Mouse (Mus musculus): ENCODE measurements around the gene Agk. TPM values are rescaled to one million over a fixed set of nuclear protein-coding genes. Genes with fewer than 3 reads are reported as not detected.

The Agk gene
- 11.4 and 12.0 TPM in 2 replicates for polyA plus RNA-seq (2015; fragmentation: Nextera tagmentation; extraction: Ambion mirVana)

GRCm38 (mm10) chr6:40324897-40325841 lies at the start of gene Agk:
Gene Agk (plus strand): TSS chr6:40325172.
- WGBS (ENCODE audit: insufficient replicate concordance), result 2% methylated on average over 52 of the region's 52 CpGs
- H3K27ac ChIP-seq (replicated peaks), result peak within 1 kb of the TSS; percentile 77

GRCm38 (mm10) chr6:40300707-40301106 lies 24.3 kb upstream of the Agk start:
- 40% methylated on average over 5 of the region's 5 CpGs for WGBS (ENCODE audit: insufficient replicate concordance)
- H3K27me3 ChIP-seq, result no peaks in the 10 kb centered on the region

More at GRCm38 (mm10) chr6:40324897-40325841, at the start of gene Agk:
- H3K4me2 ChIP-seq, result peak within 1 kb of the TSS; percentile 71
- no peaks in the 10 kb centered on the region for H3K27me3 ChIP-seq
- peak within 1 kb of the TSS; percentile 66 for H3K9ac ChIP-seq
- peak; percentile 83 for ATAC-seq (ENCODE audit: insufficient read depth)
- H3K36me3 ChIP-seq (replicated peaks), result no peaks in the 10 kb centered on the region
- H3K9me3 ChIP-seq (replicated peaks), result no peaks in the 10 kb centered on the region
- H3K4me3 ChIP-seq (replicated peaks), result peak within 1 kb of the TSS; percentile 72
- H3K4me1 ChIP-seq (replicated peaks), result peaks cover 12% of the 10 kb centered on the region

DNA sequence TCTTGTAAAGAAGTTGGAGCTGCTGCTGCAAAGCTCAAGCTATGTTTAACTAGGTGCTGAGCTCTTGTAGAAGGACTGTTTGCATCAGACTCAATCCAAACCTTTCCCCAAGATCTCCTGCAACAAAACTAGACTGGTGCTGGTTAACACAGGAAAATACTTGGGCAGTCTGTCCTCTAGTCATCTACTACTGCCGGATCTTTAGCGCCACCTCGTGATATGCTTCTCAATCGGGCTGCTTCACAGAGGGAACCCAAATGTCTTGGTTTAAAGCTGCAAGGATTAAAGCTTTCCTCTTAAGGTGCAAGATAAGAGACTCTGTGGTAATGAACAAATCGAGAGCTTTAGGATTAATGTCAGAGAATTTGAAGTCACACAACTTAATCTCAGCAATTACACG lies 21.6 kb upstream of the Agk start:
- Histone ChIP-seq H3K4me1 (replicated peaks) (no peaks in the 10 kb centered on the region), H3K4me3 (replicated peaks) (no peak overlapping the region), H3K27ac (replicated peaks) (no peak overlapping the region), H3K4me2 (no peak overlapping the region), H3K27me3 (no peaks in the 10 kb centered on the region), H3K9me3 (replicated peaks) (no peaks in the 10 kb centered on the region), H3K9ac (no peak overlapping the region), H3K36me3 (replicated peaks) (no peaks in the 10 kb centered on the region)
- 17% methylated on average over 6 of the region's 6 CpGs for WGBS (ENCODE audit: insufficient replicate concordance)
- no peak for ATAC-seq (ENCODE audit: insufficient read depth)

More at GRCm38 (mm10) chr6:40300707-40301106, 24.3 kb upstream of the Agk start:
- H3K4me2 ChIP-seq, result no peak overlapping the region
- H3K27ac ChIP-seq (replicated peaks), result no peak overlapping the region
- no peak overlapping the region for H3K4me3 ChIP-seq (replicated peaks)
- no peaks in the 10 kb centered on the region for H3K4me1 ChIP-seq (replicated peaks)
- H3K9ac ChIP-seq, result no peak overlapping the region
- no peaks in the 10 kb centered on the region for H3K36me3 ChIP-seq (replicated peaks)
- no peaks in the 10 kb centered on the region for H3K9me3 ChIP-seq (replicated peaks)
- ATAC-seq (ENCODE audit: insufficient read depth), result no peak

DNA sequence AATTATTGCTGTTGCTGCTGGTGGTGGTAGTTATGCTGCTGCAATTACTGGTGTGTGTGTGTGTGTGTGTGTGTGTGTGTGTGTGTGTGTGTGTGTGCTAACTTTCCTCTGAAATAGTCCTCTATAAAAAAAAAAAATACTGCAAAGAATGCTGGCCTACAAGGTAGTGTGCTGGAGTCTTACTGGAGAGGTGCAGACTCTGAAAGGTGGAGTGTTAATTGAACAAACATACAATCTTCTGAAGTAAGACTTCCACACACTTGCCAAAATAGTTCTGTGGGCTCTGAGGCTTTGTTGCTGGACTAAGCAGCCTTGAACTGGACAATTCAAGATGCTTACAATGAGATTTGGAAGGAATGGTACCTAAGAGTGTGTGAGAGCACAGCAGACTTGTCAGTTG lies 20.0 kb upstream of the Agk start:
- Histone ChIP-seq H3K9me3 (replicated peaks) (no peaks in the 10 kb centered on the region), H3K9ac (no peak overlapping the region), H3K36me3 (replicated peaks) (no peaks in the 10 kb centered on the region), H3K27me3 (no peaks in the 10 kb centered on the region), H3K4me1 (replicated peaks) (no peaks in the 10 kb centered on the region), H3K4me3 (replicated peaks) (no peak overlapping the region), H3K4me2 (no peak overlapping the region), H3K27ac (replicated peaks) (no peak overlapping the region)
- no peak for ATAC-seq (ENCODE audit: insufficient read depth)

GRCm38 (mm10) chr6:40326341-40326740 lies 1.4 kb downstream of the Agk start:
- no peak overlapping the region for H3K9ac ChIP-seq
- H3K4me3 ChIP-seq (replicated peaks), result peak overlapping the region; percentile 72
- H3K27me3 ChIP-seq, result no peaks in the 10 kb centered on the region
- peak overlapping the region; percentile 71 for H3K4me2 ChIP-seq
- 70% methylated on average over 8 of the region's 8 CpGs for WGBS (ENCODE audit: insufficient replicate concordance)
- H3K27ac ChIP-seq (replicated peaks), result no peak overlapping the region
- no peak for ATAC-seq (ENCODE audit: insufficient read depth)
- H3K4me1 ChIP-seq (replicated peaks), result peaks cover 12% of the 10 kb centered on the region
- no peaks in the 10 kb centered on the region for H3K36me3 ChIP-seq (replicated peaks)
- H3K9me3 ChIP-seq (replicated peaks), result no peaks in the 10 kb centered on the region

DNA sequence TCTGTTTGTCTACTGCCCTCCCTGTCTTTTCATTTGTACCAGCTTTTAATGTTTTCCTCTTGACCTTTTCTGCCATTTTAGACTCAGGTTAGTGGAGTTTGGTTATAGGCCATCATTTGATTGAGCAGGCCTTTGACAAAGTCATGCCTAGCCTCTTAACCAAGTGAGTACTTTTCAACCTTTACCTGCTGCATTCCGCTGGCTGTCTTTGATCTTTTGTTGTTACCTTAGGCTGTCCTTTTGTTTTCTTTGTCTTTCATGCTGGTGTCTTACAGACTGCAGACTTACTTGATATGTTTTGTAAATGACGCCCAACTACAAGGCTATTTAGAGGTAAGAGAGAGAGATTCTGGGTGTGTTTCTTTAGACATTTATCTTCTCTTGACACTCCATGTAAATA lies 8.5 kb downstream of the Agk start:
- no peaks in the 10 kb centered on the region for H3K27me3 ChIP-seq
- no peak overlapping the region for H3K9ac ChIP-seq
- no peak overlapping the region for H3K4me2 ChIP-seq
- ATAC-seq (ENCODE audit: insufficient read depth), result no peak
- H3K4me1 ChIP-seq (replicated peaks), result no peaks in the 10 kb centered on the region
- H3K36me3 ChIP-seq (replicated peaks), result peaks cover 11% of the 10 kb centered on the region
- no peak overlapping the region for H3K4me3 ChIP-seq (replicated peaks)
- WGBS (ENCODE audit: insufficient replicate concordance), result 68% methylated on average over 2 of the region's 2 CpGs
- H3K27ac ChIP-seq (replicated peaks), result no peak overlapping the region
- no peaks in the 10 kb centered on the region for H3K9me3 ChIP-seq (replicated peaks)

- Histone ChIP-seq H3K4me2 (no peak overlapping the region), H3K4me3 (replicated peaks) (no peak overlapping the region), H3K9ac (no peak overlapping the region), H3K27me3 (no peaks in the 10 kb centered on the region), H3K27ac (replicated peaks) (no peak overlapping the region), H3K9me3 (replicated peaks) (no peaks in the 10 kb centered on the region), H3K4me1 (replicated peaks) (no peaks in the 10 kb centered on the region), H3K36me3 (replicated peaks) (peaks cover 7% of the 10 kb centered on the region; the same call in 1 of the 2 replicates)
- WGBS (ENCODE audit: insufficient replicate concordance), result 73% methylated on average over 6 of the region's 6 CpGs
- ATAC-seq (ENCODE audit: insufficient read depth), result no peak
Measured at GRCm38 (mm10) chr6:40336735-40337731, 12.1 kb downstream of the Agk start.

GRCm38 (mm10) chr6:40346959-40347771 lies 22.2 kb downstream of the Agk start:
- ATAC-seq (ENCODE audit: insufficient read depth), result no peak

GRCm38 (mm10) chr6:40347772-40348111 lies 22.8 kb downstream of the Agk start:
- H3K9ac ChIP-seq, result no peak overlapping the region
- H3K27me3 ChIP-seq, result no peaks in the 10 kb centered on the region
- H3K4me1 ChIP-seq (replicated peaks), result peaks cover 3% of the 10 kb centered on the region
- WGBS (ENCODE audit: insufficient replicate concordance), result 65% methylated on average over 1 of the region's 1 CpGs
- H3K4me3 ChIP-seq (replicated peaks), result no peak overlapping the region
- no peak for ATAC-seq (ENCODE audit: insufficient read depth)
- no peaks in the 10 kb centered on the region for H3K9me3 ChIP-seq (replicated peaks)
- no peak overlapping the region for H3K27ac ChIP-seq (replicated peaks)
- H3K4me2 ChIP-seq, result no peak overlapping the region
- no peaks in the 10 kb centered on the region; the same call in none of the 2 replicates for H3K36me3 ChIP-seq (replicated peaks)

More at GRCm38 (mm10) chr6:40346959-40347771, 22.2 kb downstream of the Agk start:
- H3K9ac ChIP-seq, result no peak overlapping the region
- no peak overlapping the region for H3K4me2 ChIP-seq
- no peak overlapping the region for H3K27ac ChIP-seq (replicated peaks)
- H3K27me3 ChIP-seq, result no peaks in the 10 kb centered on the region
- no peaks in the 10 kb centered on the region; the same call in 1 of the 2 replicates for H3K36me3 ChIP-seq (replicated peaks)
- peaks cover 3% of the 10 kb centered on the region for H3K4me1 ChIP-seq (replicated peaks)
- WGBS (ENCODE audit: insufficient replicate concordance), result 47% methylated on average over 10 of the region's 10 CpGs
- H3K9me3 ChIP-seq (replicated peaks), result no peaks in the 10 kb centered on the region
- no peak overlapping the region for H3K4me3 ChIP-seq (replicated peaks)

- no peak overlapping the region for H3K4me3 ChIP-seq (replicated peaks)
- H3K27me3 ChIP-seq, result no peaks in the 10 kb centered on the region
- peaks cover 3% of the 10 kb centered on the region for H3K4me1 ChIP-seq (replicated peaks)
- no peak overlapping the region for H3K27ac ChIP-seq (replicated peaks)
- H3K9me3 ChIP-seq (replicated peaks), result no peaks in the 10 kb centered on the region
- ATAC-seq (ENCODE audit: insufficient read depth), result no peak
- no peaks in the 10 kb centered on the region; the same call in none of the 2 replicates for H3K36me3 ChIP-seq (replicated peaks)
- H3K4me2 ChIP-seq, result no peak overlapping the region
- H3K9ac ChIP-seq, result no peak overlapping the region
Measured at GRCm38 (mm10) chr6:40350041-40350440, 25.1 kb downstream of the Agk start.

All from liver, embryonic 15.5 days (tissue).